ENCODE assay signal across 8 mouse cellular contexts in the genomic region with DNA sequence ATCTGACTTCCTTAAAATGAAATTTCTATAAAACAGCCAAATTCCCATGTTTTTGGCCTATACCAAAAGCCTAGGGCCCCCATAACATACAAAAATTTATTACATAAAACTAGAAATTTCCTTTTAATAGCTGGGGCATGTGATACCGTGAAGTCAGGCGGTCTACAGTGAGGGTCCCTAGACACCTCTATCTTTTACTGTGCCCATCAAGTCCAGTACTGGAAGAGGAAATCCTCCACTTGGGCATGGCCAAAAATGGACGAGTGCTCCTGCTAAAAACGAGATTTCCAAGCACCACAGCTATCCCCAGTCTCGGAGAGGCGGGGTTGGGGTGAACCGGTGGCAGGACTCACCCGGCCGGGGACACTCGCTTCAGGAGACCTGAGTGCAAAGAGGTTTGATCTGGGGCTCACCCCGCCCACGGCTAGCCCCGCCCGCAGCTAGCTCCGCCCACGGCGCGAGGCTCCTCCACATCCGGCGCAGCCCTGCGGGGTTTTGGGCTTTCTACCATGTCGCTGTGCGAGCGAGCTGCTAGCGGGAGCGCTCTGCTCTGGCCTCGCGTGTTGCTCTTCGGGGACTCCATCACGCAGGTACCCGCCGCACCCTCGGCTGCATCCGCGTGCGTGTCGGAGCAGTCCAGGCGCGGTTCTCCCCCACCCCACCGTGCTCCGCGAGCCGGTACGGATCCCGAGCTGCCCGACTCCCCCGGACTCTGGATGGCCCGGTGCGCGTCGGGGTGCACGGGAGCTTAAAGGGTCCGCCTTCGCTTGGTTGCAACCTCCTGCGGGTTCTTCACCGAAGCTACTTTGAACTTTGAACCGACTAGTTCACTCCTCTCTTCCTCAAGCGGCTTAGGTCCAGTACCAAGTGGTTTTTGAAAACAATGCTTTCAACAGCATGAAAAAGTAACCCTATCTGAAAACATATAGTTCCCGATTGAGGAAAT. TPM values are rescaled to one million over a fixed set of nuclear protein-coding genes. Genes with fewer than 3 reads are reported as not detected.
DNase-seq lines count a peak whose midpoint lies in the region; ATAC-seq lines count a peak whose summit lies in the region.

A gene (plus strand): TSS at position 467 of the 946 bp plus-strand sequence.

- ATAC-seq in hindbrain, embryonic 11.5 days (ENCODE audit: low FRiP score): peak; percentile 93

- H3K4me2 ChIP-seq in hindbrain, embryonic 11.5 days (replicated peaks; ENCODE audit: low read depth, low read length): peak within 1 kb of the TSS; percentile 74

- peak within 1 kb of the TSS; percentile 74 for H3K4me3 ChIP-seq in hindbrain, embryonic 11.5 days (ENCODE audit: low read depth, low read length)

- no peaks in the 10 kb centered on the region for H3K9me3 ChIP-seq in hindbrain, embryonic 11.5 days (ENCODE audit: control insufficient read depth, low read length)

- no peaks in the 10 kb centered on the region for H3K27me3 ChIP-seq in hindbrain, embryonic 11.5 days (ENCODE audit: control insufficient read depth, insufficient read depth, low read length)

- 3% methylated on average over 49 of the region's 59 CpGs for WGBS in hindbrain, embryonic 11.5 days

- H3K36me3 ChIP-seq in hindbrain, embryonic 11.5 days (ENCODE audit: control insufficient read depth, insufficient read depth, low read length): peaks cover 6% of the 10 kb centered on the region; the same call in 1 of the 2 replicates

- DNase-seq in Muller cell, postnatal 12 days (ENCODE audit: inconsistent ontology term): peak; percentile 90
- peak; percentile 87 for DNase-seq in cerebellum, adult 9-11 months
- peak; percentile 46 to 79 for DNase-seq in frontal cortex, adult 2 months (ENCODE audit: extremely low spot score in 1 of 2, low spot score in 1 of 2)
- DNase-seq in hindbrain, embryonic 11.5 days (ENCODE audit: low spot score): peak; percentile 87
- peak; percentile 63 to 81 for DNase-seq in layer of hippocampus, postnatal 10 days (ENCODE audit: low spot score in 2 of 2)
- DNase-seq in lung, postnatal 10 days: peak; percentile 90
- peak; percentile 86 for DNase-seq in ovary, postnatal 36 days (ENCODE audit: low spot score)
- peak; percentile 93 for DNase-seq in thymus, postnatal 25 days

- no peaks in the 10 kb centered on the region; the same call in 1 of the 2 replicates for H3K4me1 ChIP-seq in hindbrain, embryonic 11.5 days (replicated peaks; ENCODE audit: control insufficient read depth, insufficient read depth, low read length)

- H3K27ac ChIP-seq in hindbrain, embryonic 11.5 days (ENCODE audit: low read depth, low read length): 0 out of 2 replicates have a peak within 1 kb of the TSS, but pooled peaks have one; percentile 20

- H3K9ac ChIP-seq in hindbrain, embryonic 11.5 days (ENCODE audit: low read depth, low read length): peak within 1 kb of the TSS; percentile 77

RNA-seq across cellular contexts. Expression of the gene that starts here (rescaled TPM):
- polyA plus RNA-seq in frontal cortex, adult 2 months (2012; rRNA removed): 22.8 and 25.2 TPM in 2 replicates
- 48.2 and 50.4 TPM in 2 replicates for polyA plus RNA-seq in hindbrain, embryonic 11.5 days (2014; fragmentation: Nextera tagmentation; extraction: Ambion mirVana)
- total RNA-seq in layer of hippocampus, postnatal 10 days (2021): 10 to 100 TPM; 17.8 to 20.6 TPM

Comparison
In these comparisons a context has a peak if more than half of its experiments do, and no peak if none do; other contexts are left out.
1. Peak in every context shown above with its lines: DNase-seq, ATAC-seq, H3K4me3 ChIP-seq and H3K27ac ChIP-seq.